Mouse (Mus musculus) limb, embryonic 12.5 days (tissue): ENCODE measurements around the gene Spib. TPM values are rescaled to one million over a fixed set of nuclear protein-coding genes. Genes with fewer than 3 reads are reported as not detected.

Experiments
- ATAC-seq: fragments of 200-750 bp; cut with Nextera tagmentation; 2 replicates; pipeline ENCODE4 v1.8.0; 2017; ENCODE audit warnings: low read depth, moderate TSS enrichment; ENCODE audit not compliant: insufficient number of reproducible peaks, insufficient read depth, low FRiP score, low TSS enrichment
- H3K27ac ChIP-seq: fragments of 300-500 bp; sonication (generic); 2 replicates; pipeline ENCODE4 v1.5.1; 2016; ENCODE audit warnings: mild to moderate bottlenecking, moderate library complexity
- H3K27me3 ChIP-seq: fragments of 300-500 bp; sonication (generic); 2 replicates; pipeline ENCODE4 v1.6.1; 2016; ENCODE audit warnings: mild to moderate bottlenecking, moderate library complexity
- H3K36me3 ChIP-seq: fragments of 300-500 bp; sonication (generic); 2 replicates; pipeline ENCODE4 v1.6.1; 2016; ENCODE audit warnings: mild to moderate bottlenecking, moderate library complexity
- H3K4me1 ChIP-seq: fragments of 300-500 bp; sonication (generic); replicated peaks from 2 replicates; pipeline ENCODE4 v1.6.1; 2016
- H3K4me2 ChIP-seq: fragments of 300-500 bp; sonication (generic); 2 replicates; pipeline ENCODE4 v1.6.1; 2016; ENCODE audit warnings: mild to moderate bottlenecking, moderate library complexity
- H3K4me3 ChIP-seq: fragments of 300-500 bp; sonication (generic); replicated peaks from 2 replicates; pipeline ENCODE4 v1.5.1; 2016; ENCODE audit warnings: mild to moderate bottlenecking
- H3K9ac ChIP-seq: fragments of 300-500 bp; sonication (generic); replicated peaks from 2 replicates; pipeline ENCODE4 v1.6.1; 2016; ENCODE audit warnings: mild to moderate bottlenecking, moderate library complexity
- H3K9me3 ChIP-seq: fragments of 300-500 bp; sonication (generic); 2 replicates; pipeline ENCODE4 v1.6.1; 2016; ENCODE audit warnings: mild to moderate bottlenecking, moderate library complexity
- WGBS: fragments of 180-500 bp; shearing (Covaris S2); methylation state at CpG from one replicate; pipeline ENCODE4 v1.1.7; 2016; 5-methylcytosine and 5-hydroxymethylcytosine counted together
- polyA plus RNA-seq: library from polyadenylated mRNA; unstranded; fragments of >200 nt; fragmentation: Nextera tagmentation; extraction: Ambion mirVana; gene quantifications from 2 replicates; pipeline ENCODE4 v1.2.1, GENCODE M21; 2016

Spib gene
- polyA plus RNA-seq, 1 experiment from 2014 or later, result 0.34 TPM

GRCm38 (mm10) chr7:44534656-44535441, 3.0 kb upstream of the Spib start:
- ATAC-seq, result no peak
- Histone ChIP-seq H3K27ac (no peak overlapping the region), H3K4me2 (no peak overlapping the region), H3K4me3 (no peak overlapping the region), H3K27me3 (0 out of 2 replicates have a peak, but pooled peaks cover 3% of the 10 kb centered on the region), H3K9ac (no peak overlapping the region), H3K9me3 (no peaks in the 10 kb centered on the region), H3K4me1 (no peaks in the 10 kb centered on the region), H3K36me3 (peaks cover 79% of the 10 kb centered on the region)
- 82% methylated on average over 19 of the region's 19 CpGs for WGBS

GRCm38 (mm10) chr7:44534242-44534641, 2.4 kb upstream of the Spib start:
- no peak for ATAC-seq
- peaks cover 73% of the 10 kb centered on the region for H3K36me3 ChIP-seq
- WGBS, result 93% methylated on average over 13 of the region's 13 CpGs
- H3K4me2 ChIP-seq, result no peak overlapping the region
- H3K27me3 ChIP-seq, result peaks cover 9% of the 10 kb centered on the region
- H3K9me3 ChIP-seq, result no peaks in the 10 kb centered on the region
- H3K4me3 ChIP-seq, result no peak overlapping the region
- no peak overlapping the region for H3K27ac ChIP-seq
- no peak overlapping the region; the same call in 1 of the 2 replicates for H3K9ac ChIP-seq
- H3K4me1 ChIP-seq, result no peaks in the 10 kb centered on the region

GRCm38 (mm10) chr7:44533746-44534045, 1.8 kb upstream of the Spib start:
- no peak overlapping the region for H3K27ac ChIP-seq

GRCm38 (mm10) chr7:44532918-44533745, 1.3 kb upstream of the Spib start:
- no peaks in the 10 kb centered on the region for H3K9me3 ChIP-seq
- WGBS, result 89% methylated on average over 29 of the region's 29 CpGs
- H3K27ac ChIP-seq, result no peak overlapping the region
- H3K4me2 ChIP-seq, result no peak overlapping the region
- no peak overlapping the region for H3K4me3 ChIP-seq
- H3K27me3 ChIP-seq, result peaks cover 20% of the 10 kb centered on the region
- ATAC-seq, result no peak
- H3K9ac ChIP-seq, result no peak overlapping the region
- no peaks in the 10 kb centered on the region for H3K4me1 ChIP-seq
- peaks cover 62% of the 10 kb centered on the region for H3K36me3 ChIP-seq

More at GRCm38 (mm10) chr7:44533746-44534045, 1.8 kb upstream of the Spib start:
- ATAC-seq, result no peak
- Histone ChIP-seq H3K36me3 (peaks cover 68% of the 10 kb centered on the region), H3K27me3 (peaks cover 14% of the 10 kb centered on the region), H3K4me2 (no peak overlapping the region), H3K4me3 (no peak overlapping the region), H3K4me1 (no peaks in the 10 kb centered on the region), H3K9ac (no peak overlapping the region; the same call in 1 of the 2 replicates), H3K9me3 (no peaks in the 10 kb centered on the region)
- 78% methylated on average over 12 of the region's 12 CpGs for WGBS

GRCm38 (mm10) chr7:44531207-44531606, 664 bp downstream of the Spib start:
- Histone ChIP-seq H3K27ac (no peak overlapping the region), H3K4me1 (no peaks in the 10 kb centered on the region), H3K36me3 (peaks cover 43% of the 10 kb centered on the region), H3K4me2 (no peak overlapping the region), H3K4me3 (no peak overlapping the region), H3K9ac (no peak overlapping the region; the same call in 1 of the 2 replicates), H3K9me3 (no peaks in the 10 kb centered on the region), H3K27me3 (peaks cover 39% of the 10 kb centered on the region)
- 42% methylated on average over 5 of the region's 5 CpGs for WGBS
- ATAC-seq, result no peak

- WGBS, result 86% methylated on average over 3 of the region's 3 CpGs
- no peaks in the 10 kb centered on the region for H3K9me3 ChIP-seq
- peaks cover 36% of the 10 kb centered on the region for H3K36me3 ChIP-seq
- H3K27ac ChIP-seq, result no peak overlapping the region
- no peak overlapping the region for H3K4me3 ChIP-seq
- H3K4me1 ChIP-seq, result no peaks in the 10 kb centered on the region
- peaks cover 46% of the 10 kb centered on the region for H3K27me3 ChIP-seq
- ATAC-seq, result no peak
- H3K4me2 ChIP-seq, result no peak overlapping the region
- no peak overlapping the region for H3K9ac ChIP-seq
Measured at GRCm38 (mm10) chr7:44530507-44530906, 1.4 kb downstream of the Spib start.

GRCm38 (mm10) chr7:44529518-44529917, 2.4 kb downstream of the Spib start:
- no peak overlapping the region for H3K27ac ChIP-seq
- 0 out of 2 replicates have a peak overlapping the region, but pooled peaks have one; percentile 8 for H3K9ac ChIP-seq
- peaks cover 6% of the 10 kb centered on the region for H3K4me1 ChIP-seq
- WGBS, result 76% methylated on average over 5 of the region's 5 CpGs
- H3K27me3 ChIP-seq, result peaks cover 56% of the 10 kb centered on the region
- H3K4me3 ChIP-seq, result no peak overlapping the region
- no peak overlapping the region for H3K4me2 ChIP-seq
- peaks cover 26% of the 10 kb centered on the region for H3K36me3 ChIP-seq
- ATAC-seq, result no peak
- H3K9me3 ChIP-seq, result no peaks in the 10 kb centered on the region

- Histone ChIP-seq H3K9ac (peak overlapping the region; percentile 40; the same call in 1 of the 2 replicates), H3K4me1 (peaks cover 6% of the 10 kb centered on the region), H3K36me3 (peaks cover 8% of the 10 kb centered on the region), H3K9me3 (no peaks in the 10 kb centered on the region), H3K27ac (no peak overlapping the region), H3K27me3 (peaks cover 74% of the 10 kb centered on the region), H3K4me3 (peak overlapping the region; percentile 42), H3K4me2 (peak overlapping the region; percentile 73)
- no peak; the same call in 1 of the 2 replicates for ATAC-seq
- WGBS, result 7% methylated on average over 40 of the region's 40 CpGs
Measured at GRCm38 (mm10) chr7:44527483-44528398, 4.1 kb downstream of the Spib start.

- no peak overlapping the region for H3K9ac ChIP-seq
- WGBS, result 85% methylated on average over 14 of the region's 14 CpGs
- H3K27me3 ChIP-seq, result peaks cover 86% of the 10 kb centered on the region
- no peak overlapping the region for H3K27ac ChIP-seq
- H3K9me3 ChIP-seq, result no peaks in the 10 kb centered on the region
- peaks cover 7% of the 10 kb centered on the region for H3K4me1 ChIP-seq
- H3K4me2 ChIP-seq, result no peak overlapping the region
- no peak overlapping the region for H3K4me3 ChIP-seq
- no peak for ATAC-seq
- no peaks in the 10 kb centered on the region for H3K36me3 ChIP-seq
Measured at GRCm38 (mm10) chr7:44526414-44527154, 5.3 kb downstream of the Spib start.

GRCm38 (mm10) chr7:44525126-44525832, 6.6 kb downstream of the Spib start:
- Histone ChIP-seq H3K27ac (no peak overlapping the region), H3K27me3 (peaks cover 94% of the 10 kb centered on the region), H3K4me2 (peak overlapping the region; percentile 26), H3K4me1 (peaks cover 10% of the 10 kb centered on the region), H3K9ac (no peak overlapping the region), H3K4me3 (no peak overlapping the region), H3K9me3 (no peaks in the 10 kb centered on the region), H3K36me3 (no peaks in the 10 kb centered on the region)
- ATAC-seq, result no peak
- 14% methylated on average over 20 of the region's 22 CpGs for WGBS
